Mouse (Mus musculus): ENCODE results near the gene Ralgps2. TPM values are rescaled to one million over a fixed set of nuclear protein-coding genes. Genes with fewer than 3 reads are reported as not detected.

The Ralgps2 gene
- polyA plus RNA-seq, 1 experiment, result 10.3 TPM

DNA sequence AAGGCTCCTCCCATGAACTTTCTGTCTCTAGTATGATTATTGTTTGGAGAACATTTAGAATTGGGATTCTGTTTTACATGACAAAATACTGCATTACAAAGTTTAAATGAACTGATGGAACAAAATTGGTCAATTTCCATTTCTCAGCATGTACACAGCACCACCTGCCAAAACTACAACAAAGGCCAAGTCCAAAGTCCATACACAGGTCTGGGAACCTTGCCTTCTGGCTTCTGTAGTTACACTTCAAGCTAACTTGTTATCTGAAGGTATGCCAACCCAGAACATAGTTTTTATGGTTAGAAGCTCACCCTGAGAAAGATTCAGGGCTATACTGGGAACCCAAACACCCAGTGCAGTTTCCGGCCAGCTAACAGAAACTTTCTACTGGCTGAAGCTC lies 120.2 kb downstream of the Ralgps2 start:
- no peak for DNase-seq (ENCODE audit: low read depth)

DNA sequence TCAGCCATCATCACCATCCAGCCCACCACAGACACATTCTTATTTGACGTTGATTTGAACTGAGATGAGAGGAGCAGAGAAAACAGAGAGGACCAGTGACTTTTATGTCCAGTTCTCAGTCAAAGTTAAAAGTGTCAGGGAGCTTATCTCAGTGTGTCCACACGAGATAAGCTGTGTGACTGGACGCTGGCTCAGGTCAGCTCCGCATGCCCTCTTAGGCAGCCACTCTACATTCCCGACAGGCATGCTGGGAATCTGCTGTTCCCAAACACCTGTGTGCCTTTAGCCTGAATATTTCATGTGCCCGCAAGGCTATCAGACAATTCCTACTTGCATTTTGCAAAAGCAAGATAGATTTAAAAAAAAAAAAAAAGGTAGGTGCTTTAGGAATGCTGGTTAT lies 125.9 kb downstream of the Ralgps2 start:
- no peak for DNase-seq (ENCODE audit: low read depth)

DNA sequence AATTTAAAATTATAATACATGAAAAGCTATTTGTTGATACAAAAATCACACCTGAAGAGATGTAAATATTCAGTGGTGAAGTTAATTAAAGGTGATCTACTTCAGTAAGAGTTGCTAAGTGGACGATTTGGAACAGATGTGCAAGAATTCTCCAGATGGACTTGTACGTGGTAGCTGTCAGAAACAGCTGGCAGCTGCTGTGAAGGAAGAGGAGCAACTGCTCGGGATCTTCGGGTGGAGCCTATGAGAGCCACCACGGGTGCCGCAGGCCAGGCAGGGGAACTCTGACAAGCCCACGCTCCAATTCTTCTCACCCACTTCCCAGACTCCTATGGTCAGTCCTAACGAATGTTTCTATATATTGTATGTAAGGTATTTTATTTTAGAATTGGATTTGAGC lies 126.7 kb downstream of the Ralgps2 start:
- DNase-seq (ENCODE audit: low read depth), result no peak

DNA sequence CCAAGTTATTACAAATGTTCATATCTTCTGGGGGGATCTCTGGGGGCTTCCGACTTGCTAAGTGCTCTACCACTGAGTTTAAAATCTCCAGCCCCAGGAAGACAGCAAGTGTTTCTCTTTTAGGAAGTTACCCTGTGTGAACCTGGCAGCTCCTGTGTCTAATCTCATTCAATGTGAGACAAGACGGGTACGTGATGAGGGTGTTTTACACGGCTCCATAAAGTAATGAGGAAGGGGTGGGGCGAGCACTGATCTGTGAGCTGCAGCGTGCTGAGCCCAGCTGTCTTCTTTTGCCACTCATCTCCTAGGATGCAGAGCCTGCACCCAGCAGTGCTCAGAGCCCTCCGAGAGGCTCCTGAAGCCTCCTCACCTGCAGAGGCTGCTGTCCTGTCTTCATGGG lies 127.5 kb downstream of the Ralgps2 start:
- DNase-seq (ENCODE audit: low read depth), result no peak

DNA sequence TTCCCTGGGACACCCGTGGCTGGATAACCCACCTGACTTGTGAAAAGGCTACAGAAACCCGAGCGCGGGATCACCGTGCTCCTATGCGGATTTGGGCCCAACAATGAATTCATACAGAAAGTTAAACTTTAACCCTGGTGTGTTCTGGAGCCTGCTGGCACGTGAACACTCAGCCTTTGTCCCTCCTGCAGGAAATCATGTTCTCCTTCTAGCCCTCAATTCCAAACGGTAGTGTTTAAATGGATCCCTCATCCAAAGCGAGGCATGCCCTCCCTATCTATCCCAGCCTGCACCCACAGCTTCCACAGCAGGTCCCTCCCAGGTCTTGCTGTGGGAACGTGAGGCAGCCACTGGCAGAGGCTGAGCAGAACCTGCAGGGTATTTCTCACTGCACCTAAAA lies 131.1 kb downstream of the Ralgps2 start:
- DNase-seq (ENCODE audit: low read depth), result no peak

DNA sequence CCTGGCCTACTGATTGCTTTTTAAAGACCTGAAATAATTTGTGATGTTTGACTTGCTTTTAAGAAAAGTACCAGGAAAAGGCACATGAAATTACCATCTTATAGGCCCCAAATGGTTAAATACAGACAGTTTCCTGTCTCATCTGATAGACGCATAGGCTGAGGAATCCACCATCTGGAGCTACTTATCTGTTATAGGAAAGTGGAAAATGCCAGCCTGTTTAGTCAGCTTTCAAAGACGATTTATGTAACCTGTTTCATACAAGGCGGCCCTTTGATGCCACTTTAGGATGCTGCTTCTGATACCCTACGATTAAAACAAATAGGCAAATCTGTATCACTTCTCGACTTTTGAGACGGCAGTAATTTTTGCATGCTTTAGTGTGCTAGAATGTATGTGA lies 138.2 kb downstream of the Ralgps2 start:
- no peak for DNase-seq (ENCODE audit: low read depth)

DNA sequence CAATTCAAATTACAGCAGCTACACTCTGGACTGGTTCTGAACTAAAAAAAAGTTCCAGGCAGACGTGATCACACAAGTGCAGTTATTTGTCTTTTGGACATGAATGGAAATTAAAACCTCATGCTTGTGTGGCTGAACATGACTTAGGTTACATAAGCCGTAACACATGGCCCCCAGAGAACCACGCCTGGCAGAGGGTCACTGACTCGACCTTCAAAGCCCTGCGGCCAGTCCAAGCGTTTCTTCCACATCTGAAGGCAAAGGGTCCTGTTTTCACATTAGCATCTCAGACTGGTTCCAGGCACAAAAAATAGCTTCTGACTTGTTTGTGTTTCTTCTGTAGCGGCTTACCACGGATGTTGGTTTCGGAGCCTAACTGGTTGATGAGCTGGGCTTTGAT lies 143.2 kb downstream of the Ralgps2 start:
- no peak for DNase-seq (ENCODE audit: low read depth)

DNA sequence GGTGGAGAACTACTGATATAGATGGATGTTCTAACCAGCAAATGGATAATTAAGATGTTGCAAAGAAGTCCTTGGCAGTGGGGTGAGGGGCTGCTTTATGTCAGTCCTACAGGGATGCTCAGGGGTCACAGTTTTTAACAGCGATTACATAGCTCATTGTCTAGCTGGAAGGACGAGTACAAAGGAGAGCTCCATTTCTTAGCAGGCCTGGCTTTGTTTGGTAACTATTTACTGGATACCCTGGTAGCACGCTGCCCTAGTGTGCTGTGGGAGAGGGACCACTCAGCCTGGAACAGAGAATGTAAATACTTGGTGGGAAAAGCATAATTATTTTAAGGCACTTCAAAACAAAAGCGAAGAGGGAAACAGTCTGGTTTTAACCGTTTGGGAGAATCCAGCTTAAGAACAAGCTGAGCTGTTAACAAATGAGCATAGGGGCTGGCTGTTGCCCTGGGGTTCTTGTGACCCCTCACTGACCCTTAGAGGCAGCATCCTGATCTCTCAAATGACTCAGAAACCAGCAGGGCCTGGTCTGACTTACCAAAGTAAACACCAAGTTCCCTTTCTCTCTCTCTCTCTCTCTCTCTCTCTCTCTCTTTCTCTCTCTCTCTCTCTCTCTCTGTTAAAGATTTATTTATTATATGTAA lies 149.5 kb downstream of the Ralgps2 start:
- DNase-seq (ENCODE audit: low read depth), result no peak

DNA sequence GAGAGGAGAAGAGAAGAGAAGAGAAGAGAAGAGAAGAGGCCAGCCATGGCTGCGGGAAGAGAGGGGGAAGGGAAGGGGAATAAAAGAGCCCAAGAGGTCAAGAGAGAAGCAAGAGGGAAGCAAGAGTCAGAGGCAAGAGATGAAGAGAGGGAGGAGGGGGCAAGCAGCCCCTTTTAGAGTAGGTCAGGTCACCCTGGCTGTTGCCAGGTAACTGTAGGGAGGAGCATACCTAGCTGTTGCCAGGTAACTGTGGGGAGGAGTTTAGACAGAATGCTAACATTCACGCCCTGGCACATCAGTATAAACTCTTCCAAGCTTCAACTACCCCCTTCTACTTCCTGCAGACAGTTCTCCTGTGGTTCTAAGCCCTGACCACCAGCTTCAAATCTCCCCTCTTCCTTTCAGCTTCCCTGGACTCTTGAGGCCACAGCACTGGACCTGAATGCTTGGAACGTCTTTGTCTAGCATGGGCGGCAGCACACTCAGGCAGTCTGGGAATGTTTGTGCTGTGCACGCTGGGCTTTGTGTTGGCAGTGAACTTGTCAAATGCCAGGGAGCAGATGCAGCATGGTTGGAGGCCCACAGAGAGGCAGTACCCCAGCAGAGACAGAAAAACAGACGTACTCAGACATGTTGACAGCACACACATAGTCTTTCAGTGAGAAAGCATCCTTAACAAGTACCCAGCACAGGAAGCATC lies 152.1 kb downstream of the Ralgps2 start:
- DNase-seq (ENCODE audit: low read depth), result no peak

DNA sequence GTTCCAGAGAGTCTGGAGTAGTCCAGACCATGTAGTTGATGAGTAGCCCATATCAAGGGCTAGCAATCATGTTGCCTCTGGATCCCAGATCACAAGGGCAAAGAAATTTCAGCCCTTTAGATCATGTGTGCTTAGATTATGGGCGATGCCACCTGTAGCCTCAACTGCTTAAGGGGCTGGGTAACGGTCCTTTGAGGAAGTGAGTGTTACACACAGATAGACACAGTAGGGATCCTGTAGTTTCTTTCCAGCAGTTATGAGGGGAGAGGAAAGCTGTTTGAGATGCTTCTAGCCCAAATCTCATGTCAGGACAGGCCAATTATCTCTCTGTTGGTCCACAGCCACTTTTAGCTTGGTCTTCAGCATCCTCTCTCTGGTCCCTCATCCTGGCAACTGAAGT lies 153.4 kb downstream of the Ralgps2 start:
- DNase-seq (ENCODE audit: low read depth), result no peak

DNA sequence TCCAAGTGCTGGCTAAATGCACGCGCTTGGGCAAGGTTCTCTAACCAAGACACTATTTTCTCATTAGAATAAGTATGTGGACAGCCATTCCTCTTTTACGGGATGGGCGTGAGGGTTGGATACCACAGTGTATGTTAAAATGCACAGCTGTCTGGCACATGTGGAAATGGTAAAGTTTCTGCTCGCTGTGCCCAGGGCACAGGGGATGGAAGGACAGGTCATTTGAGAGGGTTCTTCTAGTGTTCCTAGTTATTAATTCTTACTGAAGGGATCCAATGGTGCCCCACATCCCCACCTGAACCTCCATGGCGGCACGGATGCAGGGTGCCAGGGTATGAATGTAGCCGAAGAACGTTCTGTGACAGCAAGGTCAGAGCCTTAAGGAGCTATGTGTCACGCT lies 154.5 kb downstream of the Ralgps2 start:
- DNase-seq (ENCODE audit: low read depth), result no peak

DNA sequence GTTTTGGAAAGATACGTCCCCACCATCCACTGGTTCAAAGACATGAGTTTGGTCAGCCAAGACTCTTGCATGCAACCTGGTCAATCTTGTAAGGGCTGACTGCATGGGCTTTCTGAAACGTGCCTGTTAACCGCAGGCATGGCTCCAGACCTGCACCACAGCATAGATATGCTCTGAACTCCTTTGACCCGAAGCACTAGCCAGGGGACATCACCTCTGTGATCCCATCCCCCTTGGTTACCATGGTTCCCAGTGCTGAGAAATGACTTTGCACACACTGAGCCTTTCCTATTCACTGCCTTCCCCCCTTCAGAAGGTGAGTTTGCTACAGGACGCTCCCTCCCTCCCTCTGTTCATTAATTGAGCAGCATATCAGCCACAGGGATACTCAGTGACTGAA lies 155.3 kb downstream of the Ralgps2 start:
- DNase-seq (ENCODE audit: low read depth), result no peak

DNA sequence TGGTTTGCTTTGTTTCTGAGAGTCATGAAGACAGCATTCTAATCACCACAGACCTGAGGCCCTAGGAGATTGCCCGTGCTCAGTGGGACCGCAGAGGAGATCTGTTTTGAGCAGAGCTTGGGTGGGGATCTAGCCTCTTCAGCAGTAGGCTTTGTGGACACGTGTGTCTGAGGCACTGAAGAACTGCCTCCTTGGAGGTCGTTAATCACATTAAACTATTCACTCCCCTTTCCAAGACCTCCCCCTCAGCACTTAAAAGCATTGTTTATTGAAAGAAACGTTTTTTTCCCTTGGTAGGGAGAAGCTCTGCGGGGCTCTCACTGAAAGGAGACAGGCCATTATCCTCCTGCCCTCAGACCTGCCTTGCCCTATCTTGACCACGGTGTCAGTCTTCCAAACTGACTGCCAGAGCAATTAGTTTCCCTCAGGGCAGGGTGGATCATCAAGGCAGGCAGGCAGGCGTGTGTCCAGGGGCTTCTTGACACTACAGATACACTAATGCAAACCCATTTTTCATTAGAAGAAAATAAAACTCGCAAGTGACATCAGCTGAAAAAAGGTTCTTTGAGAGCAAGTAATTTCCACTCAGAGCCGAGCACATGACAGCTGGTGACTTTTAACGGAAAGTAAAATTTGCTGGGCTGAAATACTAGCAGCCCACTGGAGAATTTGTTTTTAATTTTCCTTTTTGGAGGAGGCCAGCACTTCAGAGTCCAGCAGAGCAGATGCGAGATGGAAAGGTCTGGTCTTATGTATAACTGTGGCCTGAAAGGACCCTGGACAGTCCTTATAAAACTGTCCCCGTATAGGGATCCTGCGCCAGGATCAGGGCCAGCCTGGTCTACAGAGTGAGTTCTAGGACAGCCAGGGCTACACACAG lies 157.2 kb downstream of the Ralgps2 start:
- DNase-seq (ENCODE audit: low read depth), result no peak

DNA sequence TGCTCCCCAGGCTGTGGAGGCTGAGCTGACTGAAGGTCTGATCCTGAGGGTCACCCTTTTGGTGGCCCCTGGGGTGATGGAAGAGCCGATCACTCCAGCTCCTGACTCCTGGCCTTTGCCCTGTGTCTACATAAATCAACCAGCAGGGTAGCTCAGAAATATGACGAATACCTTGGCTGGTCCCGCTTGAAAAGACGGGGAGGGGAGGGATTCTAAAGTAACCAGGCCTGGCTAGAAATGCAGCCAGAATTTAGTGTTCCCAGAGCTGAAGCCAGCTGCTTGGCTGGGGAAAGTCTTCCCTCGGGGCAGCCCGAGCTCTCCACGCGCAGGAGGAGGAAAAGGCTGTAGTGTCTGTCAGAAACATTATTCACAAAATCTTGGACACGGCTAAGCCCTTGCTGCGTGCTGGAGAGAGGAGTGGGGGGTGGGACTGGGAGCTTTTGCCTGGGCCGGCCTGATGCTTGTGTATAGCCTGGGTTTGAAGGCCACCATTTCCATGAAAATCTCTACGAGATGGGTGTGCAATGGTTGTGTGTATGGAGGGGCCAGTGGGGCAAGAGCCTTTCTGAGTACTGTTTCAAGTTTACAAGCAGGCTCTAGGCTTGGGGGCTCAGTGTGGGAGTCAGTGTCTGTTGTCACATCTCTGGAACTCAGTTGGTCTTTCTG lies 158.2 kb downstream of the Ralgps2 start:
- no peak for DNase-seq (ENCODE audit: low read depth)

DNA sequence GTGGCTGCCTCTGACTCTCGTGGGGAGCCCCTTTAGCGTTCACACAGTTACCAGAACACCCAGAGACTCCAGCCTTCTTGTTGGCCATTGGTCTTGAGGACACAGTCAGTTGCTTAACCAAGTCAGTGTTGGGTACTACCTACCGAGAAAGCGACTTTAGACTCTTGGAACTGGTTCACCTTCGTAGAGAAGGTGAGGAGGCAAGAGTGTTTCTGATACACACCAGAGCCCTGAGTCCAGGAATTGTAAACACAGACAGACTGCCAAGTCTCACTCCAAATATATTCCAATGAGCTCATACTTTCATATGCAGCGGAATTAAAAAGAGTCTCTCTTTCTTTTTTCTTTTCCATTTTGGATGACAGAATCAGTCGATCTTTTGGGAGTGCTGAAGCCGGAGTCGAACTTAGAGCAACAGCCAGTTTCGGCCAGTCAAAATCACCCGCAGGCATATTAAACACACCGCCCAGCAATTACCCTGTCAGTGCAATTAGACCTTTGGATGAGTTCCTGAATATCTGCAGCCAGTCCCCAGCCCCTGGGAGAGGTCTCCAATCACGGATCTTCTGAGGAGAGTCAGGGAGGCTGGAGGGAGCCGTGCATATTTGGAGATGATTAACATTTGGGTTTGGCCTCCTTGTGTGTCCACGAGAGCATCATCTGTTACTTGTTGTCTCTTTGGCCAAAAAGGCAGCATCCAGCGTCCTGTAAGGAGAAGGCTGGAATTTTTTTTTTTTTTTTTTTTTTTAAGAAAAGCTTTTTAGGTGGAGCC lies 159.0 kb downstream of the Ralgps2 start:
- no peak for DNase-seq (ENCODE audit: low read depth)

DNA sequence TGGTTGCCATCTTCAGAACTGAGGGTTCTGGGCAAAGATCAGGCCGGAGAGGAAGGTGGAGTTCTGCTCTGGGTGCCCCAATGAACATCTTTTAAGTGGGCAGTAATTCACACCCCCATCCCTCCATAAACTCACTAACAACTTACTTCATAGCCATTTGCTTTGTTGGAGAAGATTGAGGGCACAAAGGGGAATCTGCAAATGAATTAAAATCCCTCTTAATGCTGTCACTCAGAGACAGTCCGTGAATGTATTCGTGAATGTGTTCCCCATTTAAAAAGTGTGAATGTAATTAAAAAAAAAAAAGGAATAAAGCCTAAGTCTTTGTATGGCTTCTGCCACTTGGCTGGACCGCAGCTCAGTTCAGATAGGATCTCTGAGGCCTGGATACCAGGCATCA lies 159.8 kb downstream of the Ralgps2 start:
- no peak for DNase-seq (ENCODE audit: low read depth)

DNA sequence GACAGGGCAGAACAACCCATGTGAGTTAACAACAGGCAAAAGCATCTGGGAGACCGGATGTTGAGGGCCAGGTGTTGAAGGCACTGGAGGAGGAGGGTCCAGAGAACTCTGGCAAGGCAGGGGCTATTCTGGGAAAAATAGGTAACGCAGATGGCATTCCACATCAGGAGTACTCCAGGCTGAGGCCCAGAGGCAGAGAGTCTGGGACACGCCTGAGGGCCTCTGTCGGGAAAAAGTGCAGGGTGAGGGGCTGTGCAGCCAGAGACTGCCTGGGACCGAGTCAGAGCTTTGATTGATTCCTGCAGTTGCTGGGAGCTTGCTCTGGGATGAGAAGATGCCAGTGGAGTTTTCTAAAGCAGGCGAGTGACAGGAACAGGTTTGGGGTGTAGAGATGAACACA lies 160.4 kb downstream of the Ralgps2 start:
- no peak for DNase-seq (ENCODE audit: low read depth)

DNA sequence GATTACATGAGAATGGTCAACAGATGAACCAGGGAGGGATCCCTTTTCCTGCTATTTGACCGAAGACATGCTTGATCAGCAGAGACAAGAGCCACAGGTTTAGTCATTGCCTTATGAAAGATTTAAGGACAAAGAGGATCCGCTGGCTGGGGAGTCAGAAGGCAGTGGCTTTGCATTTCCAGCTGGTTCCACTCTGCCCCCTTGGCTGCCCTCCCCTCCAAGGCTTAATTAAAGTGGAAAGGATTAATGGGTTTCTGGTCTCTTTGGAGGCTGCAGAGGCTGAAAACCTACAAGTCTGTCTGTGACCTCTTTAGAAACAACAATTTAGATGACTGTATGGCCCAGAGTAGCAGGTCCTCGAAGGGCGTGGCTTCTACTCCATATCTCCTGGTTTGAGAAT lies 161.5 kb downstream of the Ralgps2 start:
- no peak for DNase-seq (ENCODE audit: low read depth)

DNA sequence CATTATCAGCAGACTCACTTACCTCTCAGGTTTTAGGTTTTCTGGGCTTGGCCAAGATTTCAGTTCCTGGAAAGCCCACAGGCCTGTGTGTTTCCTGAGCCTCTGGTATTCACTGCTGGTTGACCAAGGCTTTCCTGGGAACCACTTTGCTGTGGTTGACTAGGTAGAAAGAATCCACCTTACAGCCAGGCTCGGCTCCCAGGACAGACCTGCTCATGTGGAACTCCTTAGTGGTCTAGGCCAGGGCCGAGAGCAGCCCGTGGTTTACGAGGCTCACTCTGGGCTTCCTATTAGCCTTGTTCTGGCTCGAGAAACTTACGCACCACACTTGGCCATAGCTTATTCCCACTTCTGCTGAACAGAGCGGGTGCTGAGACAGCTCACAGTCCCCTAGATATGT lies 163.4 kb downstream of the Ralgps2 start:
- no peak for DNase-seq (ENCODE audit: low read depth)

DNA sequence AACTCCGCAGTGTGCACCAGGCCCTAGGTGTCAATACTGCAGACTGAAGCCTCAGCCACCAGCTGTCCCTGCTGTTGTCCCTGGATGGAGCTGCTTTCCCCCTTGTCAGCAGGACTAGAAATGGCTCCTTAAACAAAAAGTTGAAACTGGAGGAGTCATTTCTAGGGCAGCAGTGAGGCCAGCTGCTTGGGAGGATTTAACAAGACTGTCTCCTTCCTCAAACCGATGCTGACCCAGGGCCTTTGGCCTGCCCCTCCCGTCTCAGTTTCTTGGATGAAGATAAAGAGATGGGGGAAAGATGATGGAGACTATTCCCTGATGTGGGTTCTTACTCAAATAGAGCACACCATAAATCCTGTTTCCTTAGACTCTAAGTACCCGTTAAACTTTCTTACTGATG lies 164.2 kb downstream of the Ralgps2 start:
- no peak for DNase-seq (ENCODE audit: low read depth)

DNA sequence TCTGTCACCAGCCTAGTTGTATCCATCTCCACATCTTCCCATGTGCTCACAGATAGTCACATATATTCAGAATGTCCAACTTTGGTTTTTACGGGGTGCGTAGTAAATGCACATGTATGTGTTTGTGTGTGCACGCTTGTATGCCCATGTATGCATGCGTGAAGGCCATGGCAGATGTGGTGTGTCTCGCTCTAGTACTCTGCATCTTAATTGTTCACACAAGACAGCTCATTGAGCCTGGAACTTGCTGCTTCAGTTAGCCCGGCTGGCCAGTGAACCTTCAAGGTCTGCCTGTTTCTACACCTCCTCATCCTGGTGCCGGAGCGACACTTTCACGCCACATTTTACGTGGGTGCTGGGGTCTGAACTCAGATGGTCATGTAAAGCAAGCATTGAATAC lies 168.6 kb downstream of the Ralgps2 start:
- DNase-seq (ENCODE audit: low read depth), result no peak

Data from gonadal fat pad, adult 2 months (tissue).